Mouse (Mus musculus) cerebellum, adult 9-10 months (tissue): ENCODE measurements at regions not wholly inside any gene's neighbourhood (a gene's known extent, or its start where the extent isn't known, plus 50 kb on each side); places are given as distances from the start of the nearest gene placed in this dataset.

Experiments used
- DNase-seq: peaks from one replicate; pipeline ENCODE4 v3.0.0; 2022

DNA sequence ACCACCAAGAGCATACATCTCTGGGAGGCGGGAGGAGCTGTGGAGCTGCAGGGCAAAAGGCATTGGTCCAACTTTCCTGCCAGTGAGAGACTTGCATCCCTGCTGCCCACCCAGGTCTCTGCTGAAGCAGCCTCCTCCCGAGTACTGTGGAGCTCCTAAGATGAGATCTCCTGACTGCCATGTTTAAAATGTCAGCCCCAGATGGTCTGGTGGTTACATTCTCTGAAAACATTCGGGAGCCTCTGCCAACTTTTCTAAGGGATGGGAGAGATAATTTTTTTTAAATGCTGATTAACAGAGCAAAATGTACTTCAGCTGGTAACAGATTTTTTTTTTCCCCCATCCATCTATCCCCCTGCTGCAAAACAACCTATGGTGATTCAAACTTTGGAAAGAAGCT is 88.4 kb upstream of the Opcml start:
- no peak for DNase-seq

GRCm38 (mm10) chr9:27704001-27704400 is 86.6 kb upstream of the Opcml start:
- no peak for DNase-seq

- DNase-seq, result no peak
Observed at GRCm38 (mm10) chr9:27723840-27724408, 66.7 kb upstream of the Opcml start.

- peak; percentile 6 for DNase-seq
Observed at GRCm38 (mm10) chr9:27724576-27724975, 66.0 kb upstream of the Opcml start.

DNA sequence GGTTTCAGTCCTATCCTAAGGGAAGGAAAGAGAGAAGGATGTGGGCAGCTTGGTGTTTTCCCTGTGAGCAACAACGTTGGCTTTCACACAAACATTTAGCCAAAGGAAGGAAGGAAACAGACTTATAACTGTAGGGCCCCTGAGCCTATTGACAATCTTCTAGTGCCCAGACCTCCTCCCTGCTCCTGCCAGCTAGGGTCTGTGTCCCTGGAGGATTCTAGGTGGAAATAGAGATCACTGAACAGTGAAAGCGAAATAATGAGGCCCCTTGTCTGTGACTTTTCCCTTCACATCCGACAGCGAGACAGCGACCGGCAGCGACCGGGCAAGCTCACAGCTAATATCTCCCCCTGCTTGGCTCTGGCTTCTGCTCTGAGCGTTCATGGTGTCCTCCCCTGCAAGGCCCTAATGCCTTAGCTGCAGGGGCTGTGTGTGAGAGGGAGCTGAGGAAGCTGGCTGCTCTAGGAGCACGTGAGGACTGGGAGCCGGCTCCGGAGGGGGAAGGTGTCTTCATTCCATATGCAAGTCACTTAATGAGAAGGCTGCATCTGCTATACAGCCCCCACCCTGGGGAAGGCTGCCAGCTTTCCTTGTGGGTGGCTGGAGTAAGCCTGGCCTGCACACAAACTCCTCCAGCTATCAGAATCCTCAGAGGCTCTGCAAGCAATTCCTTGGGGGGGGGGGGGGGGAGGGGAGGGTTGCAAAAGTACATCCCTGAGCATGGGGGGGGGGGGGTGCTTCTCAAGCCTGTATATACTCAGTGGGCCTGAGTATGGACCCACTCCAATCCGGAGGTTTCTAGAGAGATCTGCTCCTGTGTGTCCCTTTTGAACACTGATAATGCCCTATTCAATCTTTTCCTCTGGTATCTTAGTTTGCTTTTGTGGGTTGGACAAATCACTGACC is 61.7 kb upstream of the Opcml start:
- no peak for DNase-seq

DNA sequence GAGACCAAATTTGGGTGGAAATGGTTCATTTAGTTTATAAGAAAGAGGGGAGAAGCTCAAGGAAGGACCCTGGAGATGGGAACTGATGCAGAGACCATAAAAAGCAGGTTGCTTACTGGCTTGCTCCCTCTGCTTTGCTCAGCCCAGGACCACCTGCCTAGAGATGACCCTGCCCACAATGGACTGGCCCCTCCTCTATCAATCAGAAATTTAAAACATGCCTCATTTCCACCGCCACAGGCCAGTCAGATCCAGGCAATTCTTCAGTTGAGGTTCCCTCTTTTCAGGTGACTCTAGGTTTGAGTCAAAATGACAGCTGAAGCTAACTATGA is 61.1 kb upstream of the Opcml start:
- DNase-seq, result no peak

DNA sequence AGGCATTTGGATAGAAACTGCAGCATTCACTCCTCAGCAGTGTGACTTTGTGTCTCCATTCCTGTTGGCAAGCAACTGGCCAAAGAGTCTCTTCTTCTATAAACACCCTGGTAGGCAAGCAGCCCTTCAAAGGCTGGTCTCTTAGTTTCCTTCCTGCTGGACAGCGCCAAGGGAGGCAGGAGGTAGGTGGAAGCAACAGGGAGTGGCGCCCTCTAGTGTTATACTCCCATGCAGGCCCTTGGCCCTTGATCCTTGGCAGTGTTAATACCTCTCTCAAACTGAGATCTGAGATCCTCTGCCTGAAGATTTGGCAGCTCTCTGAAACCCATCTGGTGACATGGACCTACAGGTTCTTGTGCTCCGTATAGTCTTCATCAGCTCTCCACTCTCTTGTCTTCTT is 51.3 kb upstream of the Opcml start:
- no peak for DNase-seq
